ENCODE assay signal across 14 mouse cellular contexts in genomic region chr15:80807162-80807561, GRCm38 (mm10).
A peak's percentile ranks its signal among the peaks of the same experiment; 100 is the strongest.
DNase-seq lines count a peak whose midpoint lies in the region; ATAC-seq and TF ChIP-seq lines count a peak whose summit lies in the region.
"Had no signal": no experiment of that assay in that cellular context is flagged by ENCODE, and none has a peak within 500 bp of the region (broad histone marks: within the 10 kb centered on the region; RNA-seq: fewer than 3 reads in every experiment).

No protein-coding gene starts in this region.

- no peaks in the 10 kb centered on the region for H3K9me3 ChIP-seq in heart, embryonic 14.5 days (ENCODE audit: control insufficient read depth, low read length)
- H3K9me3 ChIP-seq in kidney, embryonic 14.5 days (ENCODE audit: control insufficient read depth, low read length), result no peaks in the 10 kb centered on the region
- no peaks in the 10 kb centered on the region for H3K9me3 ChIP-seq in stomach, embryonic 16.5 days (replicated peaks; ENCODE audit: control insufficient read depth, low read length)
- H3K9me3 ChIP-seq: embryonic facial prominence, embryonic 15.5 days; limb, embryonic 15.5 days had no signal

- no peak for ATAC-seq in heart, embryonic 14.5 days (ENCODE audit: insufficient number of reproducible peaks, insufficient read depth, low FRiP score, low read depth)
- no peak for ATAC-seq in kidney, embryonic 14.5 days (ENCODE audit: low FRiP score, low TSS enrichment)
- no peak for ATAC-seq in stomach, embryonic 16.5 days (ENCODE audit: insufficient read depth, low FRiP score)

- no peak overlapping the region for H3K9ac ChIP-seq in heart, embryonic 14.5 days (ENCODE audit: low read length)
- H3K9ac ChIP-seq in kidney, embryonic 14.5 days (ENCODE audit: low read depth, low read length), result no peak overlapping the region
- H3K9ac ChIP-seq in stomach, embryonic 16.5 days (ENCODE audit: low read length), result no peak overlapping the region
- H3K9ac ChIP-seq: embryonic facial prominence, embryonic 15.5 days; limb, embryonic 15.5 days had no signal

- 43% methylated on average over 5 of the region's 5 CpGs for WGBS in cerebellum, adult 2 months
- 53% methylated on average over 5 of the region's 5 CpGs for WGBS in heart, embryonic 14.5 days
- 73% methylated on average over 5 of the region's 5 CpGs for WGBS in kidney, embryonic 14.5 days
- 44% methylated on average over 5 of the region's 5 CpGs for WGBS in stomach, embryonic 16.5 days

- TF ChIP-seq CTCF in cerebellum, adult 2 months (IDR thresholded peaks at IDR 0.05; ENCODE audit: borderline replicate concordance, insufficient read depth, low read depth, low read length), result no peak

- H3K4me3 ChIP-seq in cerebellum, adult 2 months (replicated peaks; ENCODE audit: insufficient read depth, low read depth, low read length), result no peak overlapping the region
- no peak overlapping the region for H3K4me3 ChIP-seq in heart, embryonic 14.5 days (ENCODE audit: control insufficient read depth in 1 of 2, insufficient read depth in 1 of 2, low read depth in 1 of 2, low read length in 2 of 2)
- H3K4me3 ChIP-seq in kidney, embryonic 14.5 days (ENCODE audit: low read length), result no peak overlapping the region
- H3K4me3 ChIP-seq in stomach, embryonic 16.5 days (replicated peaks; ENCODE audit: low read length), result no peak overlapping the region
- H3K4me3 ChIP-seq: embryonic facial prominence, embryonic 15.5 days; limb, embryonic 15.5 days had no signal

- H3K36me3 ChIP-seq in heart, embryonic 14.5 days (ENCODE audit: control insufficient read depth, insufficient read depth, low read length), result no peaks in the 10 kb centered on the region
- H3K36me3 ChIP-seq in kidney, embryonic 14.5 days (ENCODE audit: control insufficient read depth, insufficient read depth, low read length), result no peaks in the 10 kb centered on the region
- no peaks in the 10 kb centered on the region for H3K36me3 ChIP-seq in stomach, embryonic 16.5 days (ENCODE audit: control insufficient read depth, insufficient read depth, low read length)
- H3K36me3 ChIP-seq: embryonic facial prominence, embryonic 15.5 days; limb, embryonic 15.5 days had no signal

- intact Hi-C loops in heart, postnatal 14 days (cut with DNase I), result no loop called here

- H3K4me1 ChIP-seq in cerebellum, adult 2 months (ENCODE audit: control insufficient read depth, insufficient read depth, low read length), result peaks cover 26% of the 10 kb centered on the region
- peaks cover 9 to 38% of the 10 kb centered on the region in 2 experiments for H3K4me1 ChIP-seq in heart, embryonic 14.5 days (ENCODE audit: control insufficient read depth in 2 of 2, insufficient read depth in 2 of 2, low read length in 2 of 2)
- H3K4me1 ChIP-seq in kidney, embryonic 14.5 days (ENCODE audit: control insufficient read depth, insufficient read depth, low read length), result peaks cover 6% of the 10 kb centered on the region; the same call in 1 of the 2 replicates
- peaks cover 36% of the 10 kb centered on the region for H3K4me1 ChIP-seq in stomach, embryonic 16.5 days (ENCODE audit: control insufficient read depth, insufficient read depth, low read length)

- no peak overlapping the region for H3K4me2 ChIP-seq in heart, embryonic 14.5 days (ENCODE audit: low read length)
- no peak overlapping the region for H3K4me2 ChIP-seq in kidney, embryonic 14.5 days (replicated peaks; ENCODE audit: low read depth, low read length)
- peak overlapping the region; percentile 12; the same call in 1 of the 2 replicates for H3K4me2 ChIP-seq in stomach, embryonic 16.5 days (ENCODE audit: low read depth, low read length)
- H3K4me2 ChIP-seq: embryonic facial prominence, embryonic 15.5 days; limb, embryonic 15.5 days had no signal

- no peak for TF ChIP-seq POLR2A in cerebellum, adult 2 months (IDR thresholded peaks at IDR 0.05; ENCODE audit: borderline replicate concordance, insufficient read depth, low read length)

- H3K27me3 ChIP-seq in cerebellum, adult 2 months (ENCODE audit: control insufficient read depth, insufficient read depth, low read length), result no peaks in the 10 kb centered on the region
- no peaks in the 10 kb centered on the region for H3K27me3 ChIP-seq in heart, embryonic 14.5 days (ENCODE audit: control insufficient read depth, insufficient read depth, low read length)
- H3K27me3 ChIP-seq in kidney, embryonic 14.5 days (ENCODE audit: control insufficient read depth, insufficient read depth, low read length), result no peaks in the 10 kb centered on the region
- H3K27me3 ChIP-seq in stomach, embryonic 16.5 days (ENCODE audit: control insufficient read depth, insufficient read depth, low read length), result no peaks in the 10 kb centered on the region
- H3K27me3 ChIP-seq: embryonic facial prominence, embryonic 15.5 days; limb, embryonic 15.5 days had no signal

- 0 out of 2 replicates have a peak overlapping the region, but pooled peaks have one; percentile 11 for H3K27ac ChIP-seq in cerebellum, adult 2 months (ENCODE audit: insufficient read depth, low read length)
- peak overlapping the region; percentile 16 to 27; a peak in 1 of 4 replicates for H3K27ac ChIP-seq in heart, embryonic 14.5 days (replicated peaks in 1 of 2; ENCODE audit: control insufficient read depth in 1 of 2, insufficient read depth in 1 of 2, low read depth in 2 of 2, low read length in 2 of 2)
- no peak overlapping the region for H3K27ac ChIP-seq in kidney, embryonic 14.5 days (ENCODE audit: low read depth, low read length)
- no peak overlapping the region; the same call in 1 of the 2 replicates for H3K27ac ChIP-seq in stomach, embryonic 16.5 days (ENCODE audit: low read length)
- H3K27ac ChIP-seq: embryonic facial prominence, embryonic 15.5 days; limb, embryonic 15.5 days had no signal

- no peak for DNase-seq in cerebellum, adult 2 months
- no peak for DNase-seq in cerebellum, adult 18-20 months
- DNase-seq in heart, postnatal 14 days, result no peak
- peak; percentile 20 to 41 for DNase-seq in kidney, postnatal 25 days
- no peak for DNase-seq in spleen, adult 18-20 months
- DNase-seq: adrenal gland, postnatal 10 days; cerebellum, adult 8-10 months; midbrain, embryonic 14.5 days; right cerebral cortex, adult 18-20 months had no signal

Comparison
In these comparisons a context has a peak if more than half of its experiments do, and no peak if none do; other contexts are left out.
1. DNase-seq: peak in kidney, postnatal 25 days (2 of 2); none in cerebellum, adult 2 months (0 of 2), cerebellum, adult 18-20 months (0 of 2), heart, postnatal 14 days (0 of 2) and spleen, adult 18-20 months (0 of 2).
2. H3K27ac ChIP-seq: peak in cerebellum, adult 2 months (single experiment) and heart, embryonic 14.5 days (2 of 2); none in kidney, embryonic 14.5 days (single experiment) and stomach, embryonic 16.5 days (single experiment).